Mouse (Mus musculus): ENCODE measurements around the gene Cdh10. TPM values are rescaled to one million over a fixed set of nuclear protein-coding genes. Genes with fewer than 3 reads are reported as not detected.

Cdh10 gene
- polyA plus RNA-seq (2015; fragmentation: Nextera tagmentation; extraction: Ambion mirVana) = 31.2 and 33.7 TPM in 2 replicates

- Histone ChIP-seq H3K27me3 (replicated peaks; ENCODE audit: control insufficient read depth, insufficient read depth, low read length) (no peaks in the 10 kb centered on the region), H3K9me3 (ENCODE audit: control insufficient read depth, low read length) (no peaks in the 10 kb centered on the region), H3K36me3 (ENCODE audit: control insufficient read depth, insufficient read depth, low read length) (no peaks in the 10 kb centered on the region), H3K4me3 (ENCODE audit: low read length) (peak within 1 kb of the TSS; percentile 55), H3K4me1 (ENCODE audit: control insufficient read depth, insufficient read depth, low read depth, low read length) (peaks cover 3% of the 10 kb centered on the region; the same call in 1 of the 2 replicates), H3K9ac (ENCODE audit: low read depth, low read length) (peak within 1 kb of the TSS; percentile 68), H3K4me2 (ENCODE audit: low read length) (peak within 1 kb of the TSS; percentile 51), H3K27ac (ENCODE audit: low read depth, low read length) (peak within 1 kb of the TSS; percentile 78)
- peak; percentile 95 for ATAC-seq
- WGBS = under 1% methylated on average over 24 of the region's 24 CpGs
These were observed at the start of gene Cdh10 for GRCm38 (mm10) chr15:18818185-18818973. Gene Cdh10 (plus strand): TSS chr15:18818947.

- no peak overlapping the region for H3K9ac ChIP-seq (ENCODE audit: low read depth, low read length)
- H3K27ac ChIP-seq (ENCODE audit: low read depth, low read length) = no peak overlapping the region
- ATAC-seq = peak; percentile 76
- no peaks in the 10 kb centered on the region for H3K4me1 ChIP-seq (ENCODE audit: control insufficient read depth, insufficient read depth, low read depth, low read length)
- H3K36me3 ChIP-seq (ENCODE audit: control insufficient read depth, insufficient read depth, low read length) = no peaks in the 10 kb centered on the region
- no peaks in the 10 kb centered on the region for H3K9me3 ChIP-seq (ENCODE audit: control insufficient read depth, low read length)
- H3K4me2 ChIP-seq (ENCODE audit: low read length) = no peak overlapping the region
- WGBS = 51% methylated on average over 4 of the region's 4 CpGs
- no peak overlapping the region for H3K4me3 ChIP-seq (ENCODE audit: low read length)
- no peaks in the 10 kb centered on the region for H3K27me3 ChIP-seq (replicated peaks; ENCODE audit: control insufficient read depth, insufficient read depth, low read length)
These were observed 9.5 kb upstream of the Cdh10 start for GRCm38 (mm10) chr15:18809148-18809827.

- peak overlapping the region; percentile 55 for H3K4me3 ChIP-seq (ENCODE audit: low read length)
- H3K9ac ChIP-seq (ENCODE audit: low read depth, low read length) = no peak overlapping the region
These were observed 1.0 kb upstream of the Cdh10 start for GRCm38 (mm10) chr15:18817707-18818106.

GRCm38 (mm10) chr15:18820226-18820625, 1.5 kb downstream of the Cdh10 start:
- 14% methylated on average over 3 of the region's 3 CpGs for WGBS
- no peaks in the 10 kb centered on the region for H3K9me3 ChIP-seq (ENCODE audit: control insufficient read depth, low read length)
- H3K9ac ChIP-seq (ENCODE audit: low read depth, low read length) = peak overlapping the region; percentile 52
- no peaks in the 10 kb centered on the region for H3K27me3 ChIP-seq (replicated peaks; ENCODE audit: control insufficient read depth, insufficient read depth, low read length)
- H3K36me3 ChIP-seq (ENCODE audit: control insufficient read depth, insufficient read depth, low read length) = no peaks in the 10 kb centered on the region
- H3K4me2 ChIP-seq (ENCODE audit: low read length) = peak overlapping the region; percentile 51
- peak overlapping the region; percentile 69; the same call in 1 of the 2 replicates for H3K27ac ChIP-seq (ENCODE audit: low read depth, low read length)
- H3K4me3 ChIP-seq (ENCODE audit: low read length) = peak overlapping the region; percentile 55
- H3K4me1 ChIP-seq (ENCODE audit: control insufficient read depth, insufficient read depth, low read depth, low read length) = peaks cover 3% of the 10 kb centered on the region; the same call in 1 of the 2 replicates
- peak; percentile 37 for ATAC-seq

More at GRCm38 (mm10) chr15:18817707-18818106, 1.0 kb upstream of the Cdh10 start:
- no peak overlapping the region for H3K27ac ChIP-seq (ENCODE audit: low read depth, low read length)
- H3K4me2 ChIP-seq (ENCODE audit: low read length) = peak overlapping the region; percentile 51; the same call in 1 of the 2 replicates
- WGBS = 63% methylated on average over 3 of the region's 3 CpGs
- no peaks in the 10 kb centered on the region for H3K36me3 ChIP-seq (ENCODE audit: control insufficient read depth, insufficient read depth, low read length)
- no peak for ATAC-seq
- no peaks in the 10 kb centered on the region for H3K27me3 ChIP-seq (replicated peaks; ENCODE audit: control insufficient read depth, insufficient read depth, low read length)
- peaks cover 2% of the 10 kb centered on the region; the same call in 1 of the 2 replicates for H3K4me1 ChIP-seq (ENCODE audit: control insufficient read depth, insufficient read depth, low read depth, low read length)
- no peaks in the 10 kb centered on the region for H3K9me3 ChIP-seq (ENCODE audit: control insufficient read depth, low read length)

DNA sequence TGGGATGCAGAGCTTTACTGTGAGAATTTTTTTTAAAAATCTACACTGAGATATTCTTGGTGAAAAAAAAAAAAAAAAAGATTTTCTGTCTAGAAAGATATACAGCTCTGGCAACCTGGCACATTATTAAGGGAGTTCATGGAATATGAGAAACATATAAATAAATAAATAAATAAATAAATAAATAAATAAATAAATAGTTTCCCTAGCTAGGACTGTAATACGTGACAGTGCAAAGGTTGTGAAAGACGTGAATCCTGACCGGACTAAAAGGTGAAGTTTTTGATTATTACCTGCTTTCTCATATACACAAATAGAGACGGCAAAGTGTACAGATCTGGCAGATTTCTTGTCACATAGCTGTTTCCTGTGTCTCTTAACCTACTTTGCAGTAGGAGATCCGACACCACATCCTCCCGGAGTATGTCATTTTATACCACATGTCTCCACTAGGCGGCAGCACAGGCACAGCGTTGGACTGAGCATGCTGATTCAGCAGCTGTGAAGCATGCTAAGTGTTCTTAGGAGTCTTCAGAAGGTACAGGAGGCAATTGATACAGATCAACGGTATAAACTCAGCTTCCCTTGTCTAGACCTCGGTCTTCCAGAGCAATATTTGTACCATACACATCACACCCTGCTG, 2.5 kb downstream of the Cdh10 start:
- 22% methylated on average over 10 of the region's 10 CpGs for WGBS
- Histone ChIP-seq H3K4me2 (ENCODE audit: low read length) (peak overlapping the region; percentile 51), H3K4me3 (ENCODE audit: low read length) (peak overlapping the region; percentile 55), H3K4me1 (ENCODE audit: control insufficient read depth, insufficient read depth, low read depth, low read length) (peaks cover 3% of the 10 kb centered on the region; the same call in 1 of the 2 replicates), H3K27me3 (replicated peaks; ENCODE audit: control insufficient read depth, insufficient read depth, low read length) (no peaks in the 10 kb centered on the region), H3K27ac (ENCODE audit: low read depth, low read length) (no peak overlapping the region), H3K9ac (ENCODE audit: low read depth, low read length) (peak overlapping the region; percentile 47; the same call in 1 of the 2 replicates), H3K36me3 (ENCODE audit: control insufficient read depth, insufficient read depth, low read length) (no peaks in the 10 kb centered on the region), H3K9me3 (ENCODE audit: control insufficient read depth, low read length) (no peaks in the 10 kb centered on the region)
- ATAC-seq = peak; percentile 67

DNA sequence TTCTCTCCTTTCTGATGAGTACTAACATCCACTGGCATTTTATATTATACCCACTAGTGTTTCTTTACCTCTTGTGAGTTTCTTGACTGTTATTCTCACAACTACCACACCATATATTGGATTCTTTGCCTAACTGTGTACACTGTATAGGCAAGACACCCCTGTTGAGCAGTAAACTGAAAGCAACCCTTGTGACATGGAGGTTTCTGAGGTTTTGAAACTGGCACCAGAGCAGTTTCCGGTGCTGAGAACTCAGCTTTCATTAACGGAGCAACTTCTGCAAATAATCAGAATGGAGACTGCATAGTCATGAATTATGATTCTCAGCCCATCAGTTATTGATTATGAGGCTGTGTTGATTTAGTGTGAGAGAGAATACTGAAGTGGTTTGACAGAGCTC, 4.7 kb downstream of the Cdh10 start:
- Histone ChIP-seq H3K27ac (ENCODE audit: low read depth, low read length) (no peak overlapping the region), H3K9me3 (ENCODE audit: control insufficient read depth, low read length) (no peaks in the 10 kb centered on the region; the same call in 1 of the 2 replicates), H3K27me3 (replicated peaks; ENCODE audit: control insufficient read depth, insufficient read depth, low read length) (no peaks in the 10 kb centered on the region), H3K4me1 (ENCODE audit: control insufficient read depth, insufficient read depth, low read depth, low read length) (peaks cover 3% of the 10 kb centered on the region; the same call in 1 of the 2 replicates), H3K36me3 (ENCODE audit: control insufficient read depth, insufficient read depth, low read length) (no peaks in the 10 kb centered on the region), H3K4me2 (ENCODE audit: low read length) (peak overlapping the region; percentile 40), H3K9ac (ENCODE audit: low read depth, low read length) (no peak overlapping the region), H3K4me3 (ENCODE audit: low read length) (no peak overlapping the region)
- 87% methylated on average over 2 of the region's 2 CpGs for WGBS
- no peak for ATAC-seq

- Histone ChIP-seq H3K4me1 (ENCODE audit: control insufficient read depth, insufficient read depth, low read depth, low read length) (no peaks in the 10 kb centered on the region), H3K9me3 (ENCODE audit: control insufficient read depth, low read length) (no peaks in the 10 kb centered on the region; the same call in 1 of the 2 replicates), H3K9ac (ENCODE audit: low read depth, low read length) (no peak overlapping the region), H3K27me3 (replicated peaks; ENCODE audit: control insufficient read depth, insufficient read depth, low read length) (no peaks in the 10 kb centered on the region), H3K36me3 (ENCODE audit: control insufficient read depth, insufficient read depth, low read length) (no peaks in the 10 kb centered on the region), H3K4me3 (ENCODE audit: low read length) (no peak overlapping the region), H3K4me2 (ENCODE audit: low read length) (no peak overlapping the region), H3K27ac (ENCODE audit: low read depth, low read length) (no peak overlapping the region)
- ATAC-seq = peak; percentile 48; the same call in 1 of the 2 replicates
- 18% methylated on average over 4 of the region's 4 CpGs for WGBS
These were observed 13.5 kb downstream of the Cdh10 start for GRCm38 (mm10) chr15:18832263-18832662.

DNA sequence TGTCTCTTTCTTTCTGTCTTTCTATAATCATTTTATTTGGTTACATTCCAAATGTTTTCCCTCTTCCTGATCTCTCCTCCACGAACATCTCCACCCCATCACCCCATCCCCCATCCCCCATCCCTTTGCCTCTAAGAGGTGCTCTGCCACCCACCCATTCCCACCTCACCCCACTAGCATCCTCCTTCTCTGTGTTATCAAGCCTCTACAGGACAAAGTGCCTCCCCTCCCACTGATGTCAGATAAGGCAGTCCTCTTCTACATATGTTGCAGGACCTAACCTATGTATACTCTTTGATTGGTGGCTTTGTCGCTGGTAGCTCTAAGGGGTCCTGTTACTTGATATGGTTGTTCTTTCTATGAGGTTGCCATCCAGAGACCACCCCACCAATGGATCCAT, 23.0 kb downstream of the Cdh10 start:
- Histone ChIP-seq H3K4me1 (ENCODE audit: control insufficient read depth, insufficient read depth, low read depth, low read length) (no peaks in the 10 kb centered on the region; the same call in 1 of the 2 replicates), H3K9me3 (ENCODE audit: control insufficient read depth, low read length) (no peaks in the 10 kb centered on the region), H3K27ac (ENCODE audit: low read depth, low read length) (no peak overlapping the region), H3K27me3 (replicated peaks; ENCODE audit: control insufficient read depth, insufficient read depth, low read length) (no peaks in the 10 kb centered on the region), H3K36me3 (ENCODE audit: control insufficient read depth, insufficient read depth, low read length) (no peaks in the 10 kb centered on the region), H3K4me3 (ENCODE audit: low read length) (no peak overlapping the region), H3K9ac (ENCODE audit: low read depth, low read length) (no peak overlapping the region), H3K4me2 (ENCODE audit: low read length) (no peak overlapping the region)
- WGBS = 87% methylated on average over 2 of the region's 2 CpGs
- ATAC-seq = no peak

Measured in hindbrain, embryonic 16.5 days (tissue).